Mouse (Mus musculus): Measurements from ENCODE around the gene Plekhm2. TPM values are rescaled to one million over a fixed set of nuclear protein-coding genes. Genes with fewer than 3 reads are reported as not detected.

Plekhm2 gene
- polyA plus RNA-seq (2014; fragmentation: Nextera tagmentation; extraction: Ambion mirVana): 4.6 TPM in 2 replicates

- WGBS: 64% methylated on average over 8 of the region's 8 CpGs
- Histone ChIP-seq H3K9me3 (ENCODE audit: control insufficient read depth, low read depth, low read length) (no peaks in the 10 kb centered on the region), H3K4me2 (replicated peaks; ENCODE audit: low read depth, low read length) (peak within 1 kb of the TSS; percentile 94), H3K27me3 (ENCODE audit: control insufficient read depth, insufficient read depth, low read length) (no peaks in the 10 kb centered on the region), H3K27ac (ENCODE audit: low read length) (peak within 1 kb of the TSS; percentile 55), H3K9ac (replicated peaks; ENCODE audit: low read depth, low read length) (peak within 1 kb of the TSS; percentile 95), H3K36me3 (ENCODE audit: control insufficient read depth, insufficient read depth, low read length) (peaks cover 13% of the 10 kb centered on the region), H3K4me3 (ENCODE audit: low read depth, low read length) (peak within 1 kb of the TSS; percentile 86), H3K4me1 (ENCODE audit: control insufficient read depth, insufficient read depth, low read length) (peaks cover 14% of the 10 kb centered on the region)
- ATAC-seq (ENCODE audit: insufficient number of reproducible peaks, insufficient read depth, low FRiP score, low read depth): no peak
These were observed at the start of gene Plekhm2 for GRCm38 (mm10) chr4:141664799-141665198. TSS of gene Plekhm2 (minus strand) at chr4:141664899.

- H3K27ac ChIP-seq (ENCODE audit: low read length): no peak overlapping the region
- H3K9ac ChIP-seq (replicated peaks; ENCODE audit: low read depth, low read length): no peak overlapping the region
- 76% methylated on average over 5 of the region's 5 CpGs for WGBS
- 0 out of 2 replicates have a peak, but pooled peaks cover 5% of the 10 kb centered on the region for H3K4me1 ChIP-seq (ENCODE audit: control insufficient read depth, insufficient read depth, low read length)
- H3K4me3 ChIP-seq (ENCODE audit: low read depth, low read length): no peak overlapping the region
- no peak for ATAC-seq (ENCODE audit: insufficient number of reproducible peaks, insufficient read depth, low FRiP score, low read depth)
- H3K36me3 ChIP-seq (ENCODE audit: control insufficient read depth, insufficient read depth, low read length): peaks cover 28% of the 10 kb centered on the region
- H3K4me2 ChIP-seq (replicated peaks; ENCODE audit: low read depth, low read length): no peak overlapping the region
- H3K27me3 ChIP-seq (ENCODE audit: control insufficient read depth, insufficient read depth, low read length): no peaks in the 10 kb centered on the region
- no peaks in the 10 kb centered on the region for H3K9me3 ChIP-seq (ENCODE audit: control insufficient read depth, low read depth, low read length)
These were observed 49.0 kb upstream of the Plekhm2 start for GRCm38 (mm10) chr4:141713598-141714142.

GRCm38 (mm10) chr4:141711250-141711649 is 46.6 kb upstream of the Plekhm2 start:
- no peak for ATAC-seq (ENCODE audit: insufficient number of reproducible peaks, insufficient read depth, low FRiP score, low read depth)

GRCm38 (mm10) chr4:141708971-141709370 is 44.3 kb upstream of the Plekhm2 start:
- H3K4me3 ChIP-seq (ENCODE audit: low read depth, low read length): no peak overlapping the region
- H3K36me3 ChIP-seq (ENCODE audit: control insufficient read depth, insufficient read depth, low read length): peaks cover 68% of the 10 kb centered on the region
- 94% methylated on average over 2 of the region's 2 CpGs for WGBS
- no peak for ATAC-seq (ENCODE audit: insufficient number of reproducible peaks, insufficient read depth, low FRiP score, low read depth)
- H3K27me3 ChIP-seq (ENCODE audit: control insufficient read depth, insufficient read depth, low read length): no peaks in the 10 kb centered on the region
- no peak overlapping the region for H3K27ac ChIP-seq (ENCODE audit: low read length)
- no peaks in the 10 kb centered on the region for H3K4me1 ChIP-seq (ENCODE audit: control insufficient read depth, insufficient read depth, low read length)
- H3K4me2 ChIP-seq (replicated peaks; ENCODE audit: low read depth, low read length): no peak overlapping the region
- no peak overlapping the region for H3K9ac ChIP-seq (replicated peaks; ENCODE audit: low read depth, low read length)
- no peaks in the 10 kb centered on the region for H3K9me3 ChIP-seq (ENCODE audit: control insufficient read depth, low read depth, low read length)

More at GRCm38 (mm10) chr4:141711250-141711649, 46.6 kb upstream of the Plekhm2 start:
- Histone ChIP-seq H3K27me3 (ENCODE audit: control insufficient read depth, insufficient read depth, low read length) (no peaks in the 10 kb centered on the region), H3K27ac (ENCODE audit: low read length) (no peak overlapping the region), H3K4me1 (ENCODE audit: control insufficient read depth, insufficient read depth, low read length) (0 out of 2 replicates have a peak, but pooled peaks cover 5% of the 10 kb centered on the region), H3K36me3 (ENCODE audit: control insufficient read depth, insufficient read depth, low read length) (peaks cover 49% of the 10 kb centered on the region), H3K4me3 (ENCODE audit: low read depth, low read length) (no peak overlapping the region), H3K9ac (replicated peaks; ENCODE audit: low read depth, low read length) (no peak overlapping the region), H3K4me2 (replicated peaks; ENCODE audit: low read depth, low read length) (no peak overlapping the region), H3K9me3 (ENCODE audit: control insufficient read depth, low read depth, low read length) (no peaks in the 10 kb centered on the region)
- 100% methylated on average over 1 of the region's 1 CpGs for WGBS

GRCm38 (mm10) chr4:141708005-141708404 is 43.3 kb upstream of the Plekhm2 start:
- H3K4me3 ChIP-seq (ENCODE audit: low read depth, low read length): no peak overlapping the region
- no peak overlapping the region for H3K4me2 ChIP-seq (replicated peaks; ENCODE audit: low read depth, low read length)
- H3K9me3 ChIP-seq (ENCODE audit: control insufficient read depth, low read depth, low read length): no peaks in the 10 kb centered on the region
- H3K27ac ChIP-seq (ENCODE audit: low read length): no peak overlapping the region
- 89% methylated on average over 7 of the region's 7 CpGs for WGBS
- H3K36me3 ChIP-seq (ENCODE audit: control insufficient read depth, insufficient read depth, low read length): peaks cover 78% of the 10 kb centered on the region
- no peak overlapping the region for H3K9ac ChIP-seq (replicated peaks; ENCODE audit: low read depth, low read length)
- H3K4me1 ChIP-seq (ENCODE audit: control insufficient read depth, insufficient read depth, low read length): no peaks in the 10 kb centered on the region
- no peaks in the 10 kb centered on the region for H3K27me3 ChIP-seq (ENCODE audit: control insufficient read depth, insufficient read depth, low read length)
- ATAC-seq (ENCODE audit: insufficient number of reproducible peaks, insufficient read depth, low FRiP score, low read depth): no peak

- WGBS: 79% methylated on average over 4 of the region's 4 CpGs
- H3K36me3 ChIP-seq (ENCODE audit: control insufficient read depth, insufficient read depth, low read length): peaks cover 89% of the 10 kb centered on the region
- ATAC-seq (ENCODE audit: insufficient number of reproducible peaks, insufficient read depth, low FRiP score, low read depth): peak; percentile 49; the same call in 1 of the 2 replicates
- H3K4me1 ChIP-seq (ENCODE audit: control insufficient read depth, insufficient read depth, low read length): no peaks in the 10 kb centered on the region
- H3K4me2 ChIP-seq (replicated peaks; ENCODE audit: low read depth, low read length): no peak overlapping the region
- no peaks in the 10 kb centered on the region for H3K9me3 ChIP-seq (ENCODE audit: control insufficient read depth, low read depth, low read length)
- H3K9ac ChIP-seq (replicated peaks; ENCODE audit: low read depth, low read length): no peak overlapping the region
- no peak overlapping the region for H3K27ac ChIP-seq (ENCODE audit: low read length)
- no peaks in the 10 kb centered on the region for H3K27me3 ChIP-seq (ENCODE audit: control insufficient read depth, insufficient read depth, low read length)
- no peak overlapping the region for H3K4me3 ChIP-seq (ENCODE audit: low read depth, low read length)
These were observed 40.6 kb upstream of the Plekhm2 start for GRCm38 (mm10) chr4:141705331-141705730.

- Histone ChIP-seq H3K9ac (replicated peaks; ENCODE audit: low read depth, low read length) (no peak overlapping the region), H3K4me1 (ENCODE audit: control insufficient read depth, insufficient read depth, low read length) (no peaks in the 10 kb centered on the region), H3K9me3 (ENCODE audit: control insufficient read depth, low read depth, low read length) (no peaks in the 10 kb centered on the region), H3K27me3 (ENCODE audit: control insufficient read depth, insufficient read depth, low read length) (no peaks in the 10 kb centered on the region), H3K27ac (ENCODE audit: low read length) (no peak overlapping the region), H3K4me3 (ENCODE audit: low read depth, low read length) (no peak overlapping the region), H3K36me3 (ENCODE audit: control insufficient read depth, insufficient read depth, low read length) (peaks cover 92% of the 10 kb centered on the region), H3K4me2 (replicated peaks; ENCODE audit: low read depth, low read length) (no peak overlapping the region)
- no peak for ATAC-seq (ENCODE audit: insufficient number of reproducible peaks, insufficient read depth, low FRiP score, low read depth)
- 97% methylated on average over 2 of the region's 2 CpGs for WGBS
These were observed 39.9 kb upstream of the Plekhm2 start for GRCm38 (mm10) chr4:141704625-141705024.

GRCm38 (mm10) chr4:141694719-141695118 is 30.0 kb upstream of the Plekhm2 start:
- no peak overlapping the region for H3K27ac ChIP-seq (ENCODE audit: low read length)
- H3K4me1 ChIP-seq (ENCODE audit: control insufficient read depth, insufficient read depth, low read length): no peaks in the 10 kb centered on the region
- no peak overlapping the region for H3K4me2 ChIP-seq (replicated peaks; ENCODE audit: low read depth, low read length)
- no peaks in the 10 kb centered on the region for H3K9me3 ChIP-seq (ENCODE audit: control insufficient read depth, low read depth, low read length)
- H3K4me3 ChIP-seq (ENCODE audit: low read depth, low read length): no peak overlapping the region
- WGBS: 96% methylated on average over 8 of the region's 8 CpGs
- no peak for ATAC-seq (ENCODE audit: insufficient number of reproducible peaks, insufficient read depth, low FRiP score, low read depth)
- H3K27me3 ChIP-seq (ENCODE audit: control insufficient read depth, insufficient read depth, low read length): no peaks in the 10 kb centered on the region
- H3K9ac ChIP-seq (replicated peaks; ENCODE audit: low read depth, low read length): no peak overlapping the region
- peaks cover 65% of the 10 kb centered on the region for H3K36me3 ChIP-seq (ENCODE audit: control insufficient read depth, insufficient read depth, low read length)

- no peak overlapping the region for H3K4me3 ChIP-seq (ENCODE audit: low read depth, low read length)
- ATAC-seq (ENCODE audit: insufficient number of reproducible peaks, insufficient read depth, low FRiP score, low read depth): no peak
- 84% methylated on average over 8 of the region's 8 CpGs for WGBS
These were observed 23.8 kb upstream of the Plekhm2 start for GRCm38 (mm10) chr4:141688505-141688904.

More at GRCm38 (mm10) chr4:141688505-141688904, 23.8 kb upstream of the Plekhm2 start:
- no peaks in the 10 kb centered on the region for H3K9me3 ChIP-seq (ENCODE audit: control insufficient read depth, low read depth, low read length)
- H3K4me2 ChIP-seq (replicated peaks; ENCODE audit: low read depth, low read length): no peak overlapping the region
- H3K9ac ChIP-seq (replicated peaks; ENCODE audit: low read depth, low read length): no peak overlapping the region
- H3K27ac ChIP-seq (ENCODE audit: low read length): no peak overlapping the region
- H3K36me3 ChIP-seq (ENCODE audit: control insufficient read depth, insufficient read depth, low read length): peaks cover 59% of the 10 kb centered on the region
- no peaks in the 10 kb centered on the region for H3K4me1 ChIP-seq (ENCODE audit: control insufficient read depth, insufficient read depth, low read length)
- no peaks in the 10 kb centered on the region for H3K27me3 ChIP-seq (ENCODE audit: control insufficient read depth, insufficient read depth, low read length)
